ENCODE assay signal across 9 mouse cellular contexts in genomic region chr3:50816479-50816878, GRCm38 (mm10).
DNase-seq lines count a peak whose midpoint lies in the region; TF ChIP-seq lines count a peak whose summit lies in the region.
"Had no signal": no experiment of that assay in that cellular context is flagged by ENCODE, and none has a peak within 500 bp of the region (broad histone marks: within the 10 kb centered on the region; RNA-seq: fewer than 3 reads in every experiment).

No protein-coding gene starts in this region.

- peak; percentile 11 to 24 for DNase-seq in kidney, postnatal 4 days
- DNase-seq in kidney, adult 2 months = no peak
- DNase-seq in frontal cortex, postnatal 36 days (ENCODE audit: low spot score in 2 of 2) = peak; percentile 27 to 57
- peak; percentile 21 for DNase-seq in heart, postnatal 4 days
- DNase-seq in right cerebral cortex, postnatal 10 days (ENCODE audit: low spot score in 2 of 2) = peak; percentile 60 to 82
- no peak for DNase-seq in spleen, postnatal 14 days (ENCODE audit: low spot score in 2 of 2)
- no peak for DNase-seq in liver
- no peak for DNase-seq in testis, postnatal 14 days (ENCODE audit: low spot score)

- no peak for TF ChIP-seq CTCF in kidney, adult 2 months (conservative IDR thresholded peaks at IDR 0.05; ENCODE audit: insufficient read depth, insufficient read length, low read depth, low read length)

- no peak overlapping the region for H3K4me3 ChIP-seq in kidney, adult 2 months (ENCODE audit: insufficient read depth, low read depth, low read length)

- H3K27ac ChIP-seq in kidney, adult 2 months (ENCODE audit: insufficient read depth, low read depth, low read length) = no peak overlapping the region

- H3K4me1 ChIP-seq in kidney, adult 2 months (ENCODE audit: control insufficient read depth, insufficient read depth, low read length) = no peaks in the 10 kb centered on the region

- H3K36me3 ChIP-seq in kidney, adult 2 months (ENCODE audit: control insufficient read depth, insufficient read depth, low read length) = no peaks in the 10 kb centered on the region

- TF ChIP-seq POLR2A in kidney, adult 2 months (IDR thresholded peaks at IDR 0.05; ENCODE audit: low read depth, low read length) = no peak

- 38% methylated on average over 8 of the region's 8 CpGs for WGBS in kidney, adult 2 months

- H3K27me3 ChIP-seq in kidney, adult 2 months (replicated peaks; ENCODE audit: control insufficient read depth, insufficient read depth, low read length) = no peaks in the 10 kb centered on the region
- H3K27me3 ChIP-seq: CH12.LX had no signal

Comparison
In these comparisons a context has a peak if more than half of its experiments do, and no peak if none do; other contexts are left out.
1. DNase-seq: peak in kidney, postnatal 4 days (2 of 2), frontal cortex, postnatal 36 days (2 of 2), heart, postnatal 4 days (single experiment) and right cerebral cortex, postnatal 10 days (2 of 2); none in kidney, adult 2 months (single experiment), spleen, postnatal 14 days (0 of 2), liver (single experiment) and testis, postnatal 14 days (single experiment).